Mouse (Mus musculus): Measurements from ENCODE around the gene Slfn5. TPM values are rescaled to one million over a fixed set of nuclear protein-coding genes. Genes with fewer than 3 reads are reported as not detected.

The Slfn5 gene
- polyA plus RNA-seq, 1 experiment from 2014 or later: 0.49 TPM

GRCm38 (mm10) chr11:82952612-82953542 lies 1.7 kb downstream of the Slfn5 start:
- Histone ChIP-seq H3K27me3 (replicated peaks; ENCODE audit: control insufficient read depth, insufficient read depth, low read length) (peaks cover 46% of the 10 kb centered on the region), H3K27ac (ENCODE audit: low read depth, low read length) (no peak overlapping the region), H3K4me1 (replicated peaks; ENCODE audit: control insufficient read depth, insufficient read depth, low read length) (peaks cover 10% of the 10 kb centered on the region; the same call in 1 of the 2 replicates), H3K9ac (ENCODE audit: low read depth, low read length) (no peak overlapping the region), H3K4me2 (peak overlapping the region; percentile 50), H3K36me3 (ENCODE audit: control insufficient read depth, insufficient read depth, low read length) (no peaks in the 10 kb centered on the region), H3K4me3 (ENCODE audit: low read depth, low read length) (no peak overlapping the region), H3K9me3 (ENCODE audit: control insufficient read depth, low read length) (no peaks in the 10 kb centered on the region)
- 46% methylated on average over 9 of the region's 9 CpGs for WGBS
- ATAC-seq (replicated peaks; ENCODE audit: low FRiP score): no peak
- no peak for DNase-seq (ENCODE audit: low spot score)

- Histone ChIP-seq H3K4me2 (no peak overlapping the region), H3K4me3 (ENCODE audit: low read depth, low read length) (no peak overlapping the region), H3K4me1 (replicated peaks; ENCODE audit: control insufficient read depth, insufficient read depth, low read length) (peaks cover 10% of the 10 kb centered on the region; the same call in 1 of the 2 replicates), H3K27ac (ENCODE audit: low read depth, low read length) (no peak overlapping the region), H3K9ac (ENCODE audit: low read depth, low read length) (no peak overlapping the region), H3K36me3 (ENCODE audit: control insufficient read depth, insufficient read depth, low read length) (no peaks in the 10 kb centered on the region), H3K27me3 (replicated peaks; ENCODE audit: control insufficient read depth, insufficient read depth, low read length) (peaks cover 43% of the 10 kb centered on the region), H3K9me3 (ENCODE audit: control insufficient read depth, low read length) (no peaks in the 10 kb centered on the region)
- DNase-seq (ENCODE audit: low spot score): no peak
- 73% methylated on average over 6 of the region's 6 CpGs for WGBS
- no peak for ATAC-seq (replicated peaks; ENCODE audit: low FRiP score)
Observed at GRCm38 (mm10) chr11:82954631-82955030, 3.5 kb downstream of the Slfn5 start.

GRCm38 (mm10) chr11:82956925-82957324 lies 5.8 kb downstream of the Slfn5 start:
- DNase-seq (ENCODE audit: low spot score): no peak
- peaks cover 6% of the 10 kb centered on the region; the same call in 1 of the 2 replicates for H3K4me1 ChIP-seq (replicated peaks; ENCODE audit: control insufficient read depth, insufficient read depth, low read length)
- no peak overlapping the region for H3K4me2 ChIP-seq
- no peaks in the 10 kb centered on the region for H3K9me3 ChIP-seq (ENCODE audit: control insufficient read depth, low read length)
- peaks cover 28% of the 10 kb centered on the region for H3K27me3 ChIP-seq (replicated peaks; ENCODE audit: control insufficient read depth, insufficient read depth, low read length)
- no peaks in the 10 kb centered on the region for H3K36me3 ChIP-seq (ENCODE audit: control insufficient read depth, insufficient read depth, low read length)
- WGBS: 54% methylated on average over 10 of the region's 10 CpGs
- H3K4me3 ChIP-seq (ENCODE audit: low read depth, low read length): no peak overlapping the region
- no peak for ATAC-seq (replicated peaks; ENCODE audit: low FRiP score)
- H3K27ac ChIP-seq (ENCODE audit: low read depth, low read length): no peak overlapping the region
- no peak overlapping the region for H3K9ac ChIP-seq (ENCODE audit: low read depth, low read length)

GRCm38 (mm10) chr11:82959613-82960012 lies 8.5 kb downstream of the Slfn5 start:
- Histone ChIP-seq H3K9ac (ENCODE audit: low read depth, low read length) (no peak overlapping the region), H3K36me3 (ENCODE audit: control insufficient read depth, insufficient read depth, low read length) (no peaks in the 10 kb centered on the region), H3K4me2 (no peak overlapping the region), H3K4me1 (replicated peaks; ENCODE audit: control insufficient read depth, insufficient read depth, low read length) (no peaks in the 10 kb centered on the region), H3K9me3 (ENCODE audit: control insufficient read depth, low read length) (no peaks in the 10 kb centered on the region), H3K4me3 (ENCODE audit: low read depth, low read length) (no peak overlapping the region), H3K27ac (ENCODE audit: low read depth, low read length) (no peak overlapping the region), H3K27me3 (replicated peaks; ENCODE audit: control insufficient read depth, insufficient read depth, low read length) (peaks cover 13% of the 10 kb centered on the region)
- ATAC-seq (replicated peaks; ENCODE audit: low FRiP score) (no peak), DNase-seq (ENCODE audit: low spot score) (no peak)
- WGBS: 10% methylated on average over 4 of the region's 4 CpGs

- WGBS: 72% methylated on average over 2 of the region's 2 CpGs
- Histone ChIP-seq H3K27me3 (replicated peaks; ENCODE audit: control insufficient read depth, insufficient read depth, low read length) (peaks cover 10% of the 10 kb centered on the region), H3K36me3 (ENCODE audit: control insufficient read depth, insufficient read depth, low read length) (no peaks in the 10 kb centered on the region), H3K4me1 (replicated peaks; ENCODE audit: control insufficient read depth, insufficient read depth, low read length) (no peaks in the 10 kb centered on the region), H3K4me3 (ENCODE audit: low read depth, low read length) (no peak overlapping the region), H3K4me2 (no peak overlapping the region), H3K27ac (ENCODE audit: low read depth, low read length) (no peak overlapping the region), H3K9me3 (ENCODE audit: control insufficient read depth, low read length) (no peaks in the 10 kb centered on the region), H3K9ac (ENCODE audit: low read depth, low read length) (no peak overlapping the region)
- no peak for DNase-seq (ENCODE audit: low spot score)
- ATAC-seq (replicated peaks; ENCODE audit: low FRiP score): no peak
Observed at GRCm38 (mm10) chr11:82961743-82962142, 10.6 kb downstream of the Slfn5 start.

GRCm38 (mm10) chr11:82962215-82962614 lies 11.1 kb downstream of the Slfn5 start:
- Histone ChIP-seq H3K9me3 (ENCODE audit: control insufficient read depth, low read length) (no peaks in the 10 kb centered on the region), H3K27me3 (replicated peaks; ENCODE audit: control insufficient read depth, insufficient read depth, low read length) (peaks cover 10% of the 10 kb centered on the region; the same call in 1 of the 2 replicates), H3K36me3 (ENCODE audit: control insufficient read depth, insufficient read depth, low read length) (no peaks in the 10 kb centered on the region), H3K27ac (ENCODE audit: low read depth, low read length) (no peak overlapping the region), H3K4me3 (ENCODE audit: low read depth, low read length) (no peak overlapping the region), H3K4me1 (replicated peaks; ENCODE audit: control insufficient read depth, insufficient read depth, low read length) (no peaks in the 10 kb centered on the region), H3K4me2 (no peak overlapping the region), H3K9ac (ENCODE audit: low read depth, low read length) (no peak overlapping the region)
- 72% methylated on average over 8 of the region's 8 CpGs for WGBS
- DNase-seq (ENCODE audit: low spot score): no peak
- no peak for ATAC-seq (replicated peaks; ENCODE audit: low FRiP score)

GRCm38 (mm10) chr11:82970712-82971589 lies 19.8 kb downstream of the Slfn5 start:
- Histone ChIP-seq H3K9me3 (ENCODE audit: control insufficient read depth, low read length) (no peaks in the 10 kb centered on the region), H3K27me3 (replicated peaks; ENCODE audit: control insufficient read depth, insufficient read depth, low read length) (no peaks in the 10 kb centered on the region), H3K4me2 (peak overlapping the region; percentile 55), H3K36me3 (ENCODE audit: control insufficient read depth, insufficient read depth, low read length) (no peaks in the 10 kb centered on the region), H3K4me1 (replicated peaks; ENCODE audit: control insufficient read depth, insufficient read depth, low read length) (peaks cover 5% of the 10 kb centered on the region), H3K4me3 (ENCODE audit: low read depth, low read length) (peak overlapping the region; percentile 18; the same call in 1 of the 2 replicates), H3K27ac (ENCODE audit: low read depth, low read length) (no peak overlapping the region), H3K9ac (ENCODE audit: low read depth, low read length) (no peak overlapping the region)
- ATAC-seq (replicated peaks; ENCODE audit: low FRiP score): no peak
- DNase-seq (ENCODE audit: low spot score): peak; percentile 55
- WGBS: 16% methylated on average over 31 of the region's 31 CpGs

GRCm38 (mm10) chr11:82971590-82971974 lies 20.4 kb downstream of the Slfn5 start:
- Histone ChIP-seq H3K4me1 (replicated peaks; ENCODE audit: control insufficient read depth, insufficient read depth, low read length) (peaks cover 5% of the 10 kb centered on the region), H3K9ac (ENCODE audit: low read depth, low read length) (no peak overlapping the region), H3K36me3 (ENCODE audit: control insufficient read depth, insufficient read depth, low read length) (no peaks in the 10 kb centered on the region), H3K27ac (ENCODE audit: low read depth, low read length) (no peak overlapping the region), H3K4me2 (peak overlapping the region; percentile 55; the same call in 1 of the 2 replicates), H3K4me3 (ENCODE audit: low read depth, low read length) (no peak overlapping the region), H3K27me3 (replicated peaks; ENCODE audit: control insufficient read depth, insufficient read depth, low read length) (no peaks in the 10 kb centered on the region), H3K9me3 (ENCODE audit: control insufficient read depth, low read length) (no peaks in the 10 kb centered on the region)
- 78% methylated on average over 11 of the region's 11 CpGs for WGBS
- DNase-seq (ENCODE audit: low spot score): no peak
- no peak for ATAC-seq (replicated peaks; ENCODE audit: low FRiP score)

Data from liver, embryonic 11.5 days (tissue).